In genomic region chr7:30194884-30195283, GRCm38 (mm10) we compare ENCODE assay signal across 8 mouse cellular contexts. TPM values are rescaled to one million over a fixed set of nuclear protein-coding genes. Genes with fewer than 3 reads are reported as not detected.
A peak's percentile ranks its signal among the peaks of the same experiment; 100 is the strongest.
DNase-seq lines count a peak whose midpoint lies in the region; ATAC-seq and TF ChIP-seq lines count a peak whose summit lies in the region.

No protein-coding gene starts in this region.

- WGBS in forebrain, embryonic 15.5 days: 1% methylated on average over 28 of the region's 28 CpGs
- under 1% methylated on average over 28 of the region's 28 CpGs for WGBS in lung, embryonic 14.5 days
- WGBS in olfactory bulb, adult 2 months: under 1% methylated on average over 28 of the region's 28 CpGs
- WGBS in thymus, adult 2 months: under 1% methylated on average over 28 of the region's 28 CpGs

- TF ChIP-seq POLR2A in olfactory bulb, adult 2 months (IDR thresholded peaks at IDR 0.05; ENCODE audit: insufficient read depth, low read depth, low read length): peak; percentile 51
- no peak for TF ChIP-seq POLR2A in thymus, adult 2 months (IDR thresholded peaks at IDR 0.05; ENCODE audit: control insufficient read depth, extremely low read depth, insufficient read depth, low read length, poor library complexity)

- peak; percentile 90 for ATAC-seq in forebrain, embryonic 15.5 days (replicated peaks)
- ATAC-seq in lung, embryonic 14.5 days (ENCODE audit: insufficient read depth): peak; percentile 92

- H3K27ac ChIP-seq in forebrain, embryonic 15.5 days (replicated peaks): peak overlapping the region; percentile 77
- H3K27ac ChIP-seq in layer of hippocampus, adult 2 months: peak overlapping the region; percentile 95
- H3K27ac ChIP-seq in lung, embryonic 14.5 days (ENCODE audit: low read depth): peak overlapping the region; percentile 73
- peak overlapping the region; percentile 54 for H3K27ac ChIP-seq in olfactory bulb, adult 2 months (ENCODE audit: insufficient read depth, low read depth, low read length)
- peak overlapping the region; percentile 41; the same call in 1 of the 2 replicates for H3K27ac ChIP-seq in thymus, adult 2 months (ENCODE audit: control insufficient read depth, insufficient read depth, low read length)

- H3K27me3 ChIP-seq in forebrain, embryonic 15.5 days: no peaks in the 10 kb centered on the region
- H3K27me3 ChIP-seq in lung, embryonic 14.5 days (ENCODE audit: insufficient read depth, low read length): no peaks in the 10 kb centered on the region
- no peaks in the 10 kb centered on the region for H3K27me3 ChIP-seq in thymus, adult 2 months (ENCODE audit: control insufficient read depth, insufficient read depth, low read length)

- H3K36me3 ChIP-seq in forebrain, embryonic 15.5 days: peaks cover 19% of the 10 kb centered on the region
- H3K36me3 ChIP-seq in lung, embryonic 14.5 days (ENCODE audit: insufficient read depth): peaks cover 28% of the 10 kb centered on the region
- H3K36me3 ChIP-seq in thymus, adult 2 months (ENCODE audit: control insufficient read depth, insufficient read depth, low read length): peaks cover 5% of the 10 kb centered on the region; the same call in 1 of the 2 replicates

- peak overlapping the region; percentile 70 for H3K9ac ChIP-seq in forebrain, embryonic 15.5 days (replicated peaks)
- H3K9ac ChIP-seq in lung, embryonic 14.5 days: peak overlapping the region; percentile 75

- TF ChIP-seq CTCF in layer of hippocampus, adult 2 months (conservative IDR thresholded peaks at IDR 0.05): no peak
- TF ChIP-seq CTCF in lung, embryonic 14.5 days (IDR thresholded peaks at IDR 0.05; ENCODE audit: low read depth): no peak
- no peak for TF ChIP-seq CTCF in olfactory bulb, adult 2 months (IDR thresholded peaks at IDR 0.05; ENCODE audit: insufficient read depth, low read depth, low read length)
- 0 out of 2 replicates have a peak, but pooled peaks have one; percentile 27 for TF ChIP-seq CTCF in thymus, adult 2 months (IDR thresholded peaks at IDR 0.05; ENCODE audit: borderline replicate concordance, control insufficient read depth, extremely low read depth, insufficient read depth, low read length, poor library complexity)

- H3K4me2 ChIP-seq in forebrain, embryonic 15.5 days (replicated peaks): peak overlapping the region; percentile 77
- peak overlapping the region; percentile 64 for H3K4me2 ChIP-seq in lung, embryonic 14.5 days

- peak overlapping the region; percentile 82 for H3K4me3 ChIP-seq in forebrain, embryonic 15.5 days
- peak overlapping the region; percentile 90 for H3K4me3 ChIP-seq in layer of hippocampus, adult 2 months
- peak overlapping the region; percentile 71 for H3K4me3 ChIP-seq in lung, embryonic 14.5 days (ENCODE audit: low read depth, low read length)
- peak overlapping the region; percentile 92 for H3K4me3 ChIP-seq in olfactory bulb, adult 2 months (ENCODE audit: insufficient read depth, low read depth, low read length)
- H3K4me3 ChIP-seq in thymus, adult 2 months (ENCODE audit: control insufficient read depth, insufficient read depth, low read length): peak overlapping the region; percentile 96

- H3K4me1 ChIP-seq in forebrain, embryonic 15.5 days: peaks cover 26% of the 10 kb centered on the region
- peaks cover 6% of the 10 kb centered on the region; the same call in 1 of the 2 replicates for H3K4me1 ChIP-seq in lung, embryonic 14.5 days (ENCODE audit: insufficient read depth)
- H3K4me1 ChIP-seq in olfactory bulb, adult 2 months (ENCODE audit: control insufficient read depth, insufficient read depth, low read length): peaks cover 7% of the 10 kb centered on the region
- peaks cover 12% of the 10 kb centered on the region for H3K4me1 ChIP-seq in thymus, adult 2 months (replicated peaks; ENCODE audit: control insufficient read depth, insufficient read depth, low read length)

- peak; percentile 96 for DNase-seq in ES-CJ7 (ENCODE audit: low read depth, low spot score)
- peak; percentile 96 for DNase-seq in cerebellum, adult 11 months
- peak; percentile 94 to 95 for DNase-seq in heart, postnatal 36 days
- DNase-seq in layer of hippocampus, adult 2 months (ENCODE audit: low spot score in 2 of 2): peak; percentile 95 to 96
- DNase-seq in lung, embryonic 14.5 days: peak; percentile 98
- DNase-seq in thymus, adult 2 months: peak; percentile 93

- H3K9me3 ChIP-seq in forebrain, embryonic 15.5 days: no peaks in the 10 kb centered on the region
- H3K9me3 ChIP-seq in lung, embryonic 14.5 days (ENCODE audit: low read depth, low read length): no peaks in the 10 kb centered on the region

- intact Hi-C loops in heart, postnatal 36 days (cut with DNase I): no loop called here

RNA-seq across cellular contexts. Expression of gene Capns1, which starts 3.7 kb away (rescaled TPM):
- 62.5 and 67.8 TPM in 2 replicates for polyA plus RNA-seq in forebrain, embryonic 15.5 days (2015; fragmentation: Nextera tagmentation; extraction: Ambion mirVana)
- 100 to 1,000 TPM; 289 to 298 TPM for total RNA-seq in heart, postnatal 36 days (2021)
- total RNA-seq in layer of hippocampus, adult 2 months (2021): 100 to 1,000 TPM; 213 to 224 TPM
- polyA plus RNA-seq in lung, embryonic 14.5 days (2014; fragmentation: Nextera tagmentation; extraction: Ambion mirVana): 78.3 and 80.3 TPM in 2 replicates
- 469 TPM in 1 of 2 replicates, not detected in the other for polyA plus RNA-seq in olfactory bulb, adult 2 months (2012; ENCODE audit: insufficient read depth, insufficient read length, low replicate concordance, missing spikeins)
- 565 and 739 TPM in 2 replicates for polyA plus RNA-seq in thymus, adult 2 months (2012; rRNA removed)

RNA-seq across cellular contexts. Expression of gene Cox7a1, which starts 10.9 kb away (rescaled TPM):
- 3.3 and 4.2 TPM in 2 replicates for polyA plus RNA-seq in forebrain, embryonic 15.5 days (2015; fragmentation: Nextera tagmentation; extraction: Ambion mirVana)
- 1,000 to 10,000 TPM; 2,810 to 3,153 TPM for total RNA-seq in heart, postnatal 36 days (2021)
- total RNA-seq in layer of hippocampus, adult 2 months (2021): 1 to 10 TPM; 3.5 to 5.9 TPM
- 4.5 and 8.0 TPM in 2 replicates for polyA plus RNA-seq in lung, embryonic 14.5 days (2014; fragmentation: Nextera tagmentation; extraction: Ambion mirVana)
- not detected in 2 replicates for polyA plus RNA-seq in olfactory bulb, adult 2 months (2012; ENCODE audit: insufficient read depth, insufficient read length, low replicate concordance, missing spikeins)
- polyA plus RNA-seq in thymus, adult 2 months (2012; rRNA removed): 28.1 and 85.8 TPM in 2 replicates

RNA-seq across cellular contexts. Expression of gene Zfp146, which starts 25.3 kb away (rescaled TPM):
- 16.1 and 18.4 TPM in 2 replicates for polyA plus RNA-seq in forebrain, embryonic 15.5 days (2015; fragmentation: Nextera tagmentation; extraction: Ambion mirVana)
- 10 to 100 TPM; 26.3 to 30.3 TPM for total RNA-seq in heart, postnatal 36 days (2021)
- 10 to 100 TPM; 48.9 to 52.0 TPM for total RNA-seq in layer of hippocampus, adult 2 months (2021)
- 16.8 and 17.0 TPM in 2 replicates for polyA plus RNA-seq in lung, embryonic 14.5 days (2014; fragmentation: Nextera tagmentation; extraction: Ambion mirVana)
- polyA plus RNA-seq in olfactory bulb, adult 2 months (2012; ENCODE audit: insufficient read depth, insufficient read length, low replicate concordance, missing spikeins): not detected in 2 replicates
- polyA plus RNA-seq in thymus, adult 2 months (2012; rRNA removed): 16.8 and 18.6 TPM in 2 replicates

RNA-seq across cellular contexts. Expression of gene Polr2i, which starts 36.9 kb away (rescaled TPM):
- 173 and 193 TPM in 2 replicates for polyA plus RNA-seq in forebrain, embryonic 15.5 days (2015; fragmentation: Nextera tagmentation; extraction: Ambion mirVana)
- total RNA-seq in heart, postnatal 36 days (2021): 10 to 100 TPM; 52.3 to 59.5 TPM
- total RNA-seq in layer of hippocampus, adult 2 months (2021): 10 to 100 TPM; 59.6 to 59.8 TPM
- 187 and 192 TPM in 2 replicates for polyA plus RNA-seq in lung, embryonic 14.5 days (2014; fragmentation: Nextera tagmentation; extraction: Ambion mirVana)
- not detected in 2 replicates for polyA plus RNA-seq in olfactory bulb, adult 2 months (2012; ENCODE audit: insufficient read depth, insufficient read length, low replicate concordance, missing spikeins)
- 131 and 157 TPM in 2 replicates for polyA plus RNA-seq in thymus, adult 2 months (2012; rRNA removed)

RNA-seq across cellular contexts. Expression of gene Tbcb, which starts 37.2 kb away (rescaled TPM):
- 352 and 364 TPM in 2 replicates for polyA plus RNA-seq in forebrain, embryonic 15.5 days (2015; fragmentation: Nextera tagmentation; extraction: Ambion mirVana)
- total RNA-seq in heart, postnatal 36 days (2021): 10 to 100 TPM; 58.8 to 61.7 TPM
- 100 to 1,000 TPM; 113 to 116 TPM for total RNA-seq in layer of hippocampus, adult 2 months (2021)
- 175 and 182 TPM in 2 replicates for polyA plus RNA-seq in lung, embryonic 14.5 days (2014; fragmentation: Nextera tagmentation; extraction: Ambion mirVana)
- polyA plus RNA-seq in olfactory bulb, adult 2 months (2012; ENCODE audit: insufficient read depth, insufficient read length, low replicate concordance, missing spikeins): not detected in 2 replicates
- polyA plus RNA-seq in thymus, adult 2 months (2012; rRNA removed): 42.4 and 47.1 TPM in 2 replicates

Comparison
In these comparisons a context has a peak if more than half of its experiments do, and no peak if none do; other contexts are left out.
1. Peak in every context shown above with its lines: DNase-seq, ATAC-seq, H3K4me3 ChIP-seq and H3K27ac ChIP-seq.
2. H3K27ac ChIP-seq: peak in every context shown above with its lines; median percentile 95 in layer of hippocampus, adult 2 months; 77 in forebrain, embryonic 15.5 days; 73 in lung, embryonic 14.5 days; 54 in olfactory bulb, adult 2 months; 41 in thymus, adult 2 months.